Mouse (Mus musculus) urinary bladder, postnatal 36 days (tissue): ENCODE results near the gene Mindy3.
A peak's percentile ranks its signal among the peaks of the same experiment; 100 is the strongest.
"Not testable (repeated sequence)": the region's sequence is repeated elsewhere in the genome, so short reads cannot be mapped to it uniquely, and the experiment has no call there.

Experiments
- DNase-seq, 2 experiments: peaks; one replicate each; pipeline ENCODE4 v3.0.0; 2022; ENCODE audit warnings: low spot score in 2 of 2, mixed read lengths in 1 of 2

Gene Mindy3

DNA sequence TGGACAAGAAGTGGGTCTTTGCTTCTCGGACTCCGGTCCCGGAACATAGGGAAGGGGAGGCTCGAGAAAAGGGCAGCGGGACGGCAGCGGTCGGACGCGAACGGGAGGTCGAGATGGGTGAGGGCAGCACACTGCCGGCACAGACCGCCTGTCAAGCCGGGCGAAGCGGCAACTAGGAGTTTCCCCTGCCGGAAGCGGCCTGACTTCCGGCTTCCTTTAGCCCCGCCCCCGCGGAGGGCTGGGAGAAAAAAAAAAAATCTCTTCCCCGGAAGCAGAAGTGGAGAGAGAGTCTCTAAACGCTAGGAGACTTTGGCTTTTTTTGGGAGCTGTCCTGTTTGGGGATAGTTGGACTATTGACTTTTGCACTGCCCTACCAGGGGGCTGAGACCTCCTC lies at the start of gene Mindy3:
Mindy3 (minus strand) TSS at position 209 of the 394 bp plus-strand sequence.
- peak; percentile 87 to 91 for DNase-seq

GRCm38 (mm10) chr2:12459732-12460131 lies 40.5 kb upstream of the Mindy3 start:
- DNase-seq = no peak

- no peak for DNase-seq
These were observed 30.8 kb upstream of the Mindy3 start for GRCm38 (mm10) chr2:12450108-12450507.

- DNase-seq = no peak
These were observed 20.9 kb upstream of the Mindy3 start for GRCm38 (mm10) chr2:12440120-12440519.

GRCm38 (mm10) chr2:12439543-12439942 lies 20.3 kb upstream of the Mindy3 start:
- no peak for DNase-seq

GRCm38 (mm10) chr2:12438181-12438580 lies 18.9 kb upstream of the Mindy3 start:
- no peak for DNase-seq

- no peak for DNase-seq
These were observed 12.8 kb upstream of the Mindy3 start for GRCm38 (mm10) chr2:12432055-12432454.

DNA sequence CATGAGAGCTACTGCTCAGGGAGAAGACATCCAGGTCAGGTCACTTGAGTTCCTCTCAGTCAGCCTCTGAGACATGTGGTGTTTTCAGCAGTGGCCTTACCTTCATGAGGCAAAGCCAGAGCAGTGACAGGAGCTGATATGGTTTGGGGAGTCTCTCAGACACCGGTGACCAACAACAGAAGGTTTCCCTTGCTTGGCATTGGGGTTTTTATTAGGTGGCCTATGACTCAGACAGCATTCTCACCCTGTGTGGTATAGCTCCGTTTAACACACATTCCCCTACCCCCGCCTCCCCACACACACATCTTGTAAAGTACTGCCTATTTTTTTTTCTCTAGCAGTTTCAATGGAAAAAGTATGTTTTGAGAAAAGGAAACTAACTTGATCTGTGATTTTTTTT lies 5.1 kb upstream of the Mindy3 start:
- no peak for DNase-seq

DNA sequence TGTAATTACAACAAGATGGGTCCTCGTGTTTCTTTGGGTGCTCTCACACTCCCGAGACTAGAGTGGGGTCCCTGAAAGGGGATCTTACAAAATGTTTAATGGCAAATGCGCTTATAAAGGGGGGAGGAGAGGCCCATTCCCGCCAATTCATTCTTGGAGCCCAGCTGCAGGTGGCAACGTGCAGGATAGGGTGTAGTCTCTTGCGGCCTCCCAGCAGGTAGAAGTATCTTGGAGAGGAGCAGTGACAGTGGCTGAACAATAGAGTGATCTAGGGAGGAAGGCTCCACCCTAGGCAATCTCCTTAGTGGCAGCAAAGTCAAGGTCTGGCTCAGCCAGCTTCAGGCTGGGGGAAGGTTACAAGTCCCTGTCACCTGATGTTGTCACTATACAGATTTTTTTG lies 4.2 kb upstream of the Mindy3 start:
- not testable (repeated sequence) for DNase-seq

- peak in 1 of 2 experiments; percentile 20 for DNase-seq
These were observed 572 bp downstream of the Mindy3 start for GRCm38 (mm10) chr2:12418534-12419261.

- DNase-seq = no peak
These were observed 1.1 kb downstream of the Mindy3 start for GRCm38 (mm10) chr2:12418121-12418520.

- no peak for DNase-seq
These were observed 7.0 kb downstream of the Mindy3 start for GRCm38 (mm10) chr2:12412309-12412708.

GRCm38 (mm10) chr2:12411129-12411528 lies 8.1 kb downstream of the Mindy3 start:
- DNase-seq = no peak

GRCm38 (mm10) chr2:12406737-12407136 lies 12.5 kb downstream of the Mindy3 start:
- DNase-seq = no peak

DNA sequence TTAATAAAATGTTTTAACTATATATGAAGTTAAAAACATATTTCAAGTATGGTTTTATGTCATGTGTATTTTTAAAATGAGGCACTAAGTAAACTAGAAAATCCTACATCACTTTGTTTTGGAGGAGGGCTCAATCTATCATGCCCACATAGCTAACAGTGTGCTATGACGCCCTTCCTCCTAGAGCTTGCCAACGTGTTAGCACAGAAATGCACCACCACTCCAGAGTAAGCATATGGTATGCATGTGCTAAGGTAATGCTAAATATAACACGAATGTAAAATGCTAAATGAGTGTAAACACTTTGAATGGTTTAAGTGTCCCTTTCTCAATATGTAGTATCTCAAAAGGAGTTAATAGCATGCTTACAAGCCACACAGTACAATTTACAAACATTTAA lies 16.8 kb downstream of the Mindy3 start:
- DNase-seq = no peak

GRCm38 (mm10) chr2:12401137-12401536 lies 18.1 kb downstream of the Mindy3 start:
- no peak for DNase-seq

GRCm38 (mm10) chr2:12389028-12389427 lies 30.2 kb downstream of the Mindy3 start:
- no peak for DNase-seq

GRCm38 (mm10) chr2:12388569-12388968 lies 30.7 kb downstream of the Mindy3 start:
- DNase-seq = no peak

- no peak for DNase-seq
These were observed 34.9 kb downstream of the Mindy3 start for GRCm38 (mm10) chr2:12384389-12384788.

DNA sequence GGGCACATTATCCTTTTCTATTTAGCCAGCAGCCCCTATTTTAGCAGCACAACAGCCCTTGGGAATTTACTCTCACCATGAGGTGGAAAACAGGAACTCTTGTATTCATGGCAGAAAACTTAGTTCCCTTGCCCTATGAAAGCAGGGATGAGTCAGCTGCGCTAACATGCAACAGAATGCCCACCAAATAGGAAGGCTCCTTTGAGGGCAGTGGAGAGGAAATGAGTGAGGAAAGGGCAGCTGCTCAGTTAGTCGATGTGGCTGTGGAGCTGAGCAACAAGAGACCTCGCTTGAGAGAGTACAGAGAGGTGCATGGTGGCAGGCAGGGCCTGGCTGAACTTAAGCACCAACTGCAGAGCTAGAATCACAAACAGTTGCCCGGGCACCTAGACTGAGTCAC lies 36.6 kb downstream of the Mindy3 start:
- no peak for DNase-seq

DNA sequence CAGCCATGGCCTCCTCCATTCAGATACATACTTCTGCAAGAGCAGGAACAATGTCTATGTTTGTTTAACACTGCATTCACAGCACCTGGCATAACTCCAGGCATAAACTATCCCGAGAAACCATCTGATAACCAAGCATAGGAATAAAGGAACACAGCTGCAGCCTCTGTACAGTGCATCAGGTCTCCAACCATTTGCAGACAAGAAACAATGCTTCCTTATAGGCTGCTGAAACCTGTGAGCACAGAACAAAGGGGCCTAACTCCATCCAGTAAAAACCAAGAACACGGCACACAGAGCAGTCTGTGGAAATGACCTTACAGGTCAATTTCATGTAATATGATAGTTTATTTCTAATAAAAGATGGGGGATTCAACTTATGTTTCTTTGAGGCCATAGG lies 39.0 kb downstream of the Mindy3 start:
- DNase-seq = no peak

DNA sequence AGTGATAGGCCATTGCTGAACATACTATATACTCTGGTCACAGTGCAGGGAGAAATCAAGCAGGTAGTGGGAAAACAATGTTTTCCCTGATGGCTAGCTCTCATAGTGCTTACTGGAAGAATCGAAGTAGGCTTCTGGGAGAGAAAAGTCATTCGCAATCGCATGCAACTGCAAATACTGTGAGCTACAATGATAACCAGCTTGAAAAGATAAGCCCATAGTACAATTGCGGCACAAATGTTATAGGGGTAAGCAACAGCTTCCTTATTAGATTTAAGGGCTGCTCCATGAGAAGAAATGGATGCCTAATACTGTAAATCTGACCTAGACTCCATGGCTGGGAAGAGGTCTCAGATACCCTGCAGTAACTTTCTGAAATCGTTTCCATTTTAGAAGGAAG lies 40.7 kb downstream of the Mindy3 start:
- no peak for DNase-seq

DNA sequence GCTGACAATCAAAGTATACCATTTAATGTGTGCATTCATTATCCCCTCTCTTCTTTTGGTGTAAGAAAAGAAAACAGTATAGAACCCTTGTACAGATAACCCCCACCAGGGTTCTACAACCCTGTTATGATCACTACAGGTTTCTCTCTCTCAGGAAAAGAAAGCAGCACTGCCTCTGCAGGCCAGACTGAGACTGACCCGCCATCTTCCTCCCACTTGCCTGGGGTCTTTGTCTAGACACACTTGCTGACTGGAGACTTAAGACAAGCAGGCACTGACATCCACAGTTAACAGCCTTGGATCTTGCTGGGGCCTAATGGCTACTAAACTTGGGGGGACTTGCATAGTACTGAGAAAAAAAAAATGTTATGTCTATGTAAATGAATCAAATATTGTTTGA lies 42.2 kb downstream of the Mindy3 start:
- DNase-seq = no peak

DNA sequence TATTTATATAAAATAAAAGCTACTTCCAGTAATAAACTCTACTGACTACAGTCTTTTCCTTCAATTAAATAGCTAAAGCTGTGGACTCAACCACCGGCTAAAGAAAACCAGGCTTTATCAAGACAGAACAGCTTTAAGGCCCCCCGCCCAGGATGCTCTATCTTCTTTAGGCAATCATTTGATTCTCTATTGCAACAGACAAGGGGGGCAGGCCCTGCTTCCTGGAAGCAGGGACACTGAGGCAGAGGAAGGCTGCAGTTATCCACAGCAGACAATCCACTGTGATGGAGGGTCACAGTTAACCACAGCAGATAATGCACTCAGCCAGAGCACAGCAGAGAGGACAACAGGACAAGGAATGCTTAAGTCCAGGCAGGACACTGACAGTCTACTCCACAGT lies 46.4 kb downstream of the Mindy3 start:
- DNase-seq = no peak
